Mouse (Mus musculus): ENCODE measurements around the gene Patl1. TPM values are rescaled to one million over a fixed set of nuclear protein-coding genes. Genes with fewer than 3 reads are reported as not detected.

Patl1 gene
- polyA plus RNA-seq, 1 experiment from 2014 or later: 39.7 TPM

- ChIA-PET POLR2A (no interaction called here), CTCF (interaction anchor here (1.4 to 2.1 kb wide), 2 partner anchors 9 to 69 kb away, joined by 3 to 8 read pairs; no protein-coding TSS in a partner anchor)
- TF ChIP-seq CTCF (IDR thresholded peaks at IDR 0.05): no peak
- ATAC-seq: no peak
- no peak for DNase-seq (ENCODE audit: low read depth, low spot score)
- in situ Hi-C loops (cut with MboI; ENCODE audit: low pct_unique_long_range_greater_than_20kb): no loop called here
- H3K27me3 ChIP-seq: no peaks in the 10 kb centered on the region
Observed at GRCm38 (mm10) chr19:11987841-11988240, 75.6 kb downstream of the Patl1 start.

GRCm38 (mm10) chr19:11989334-11989733 is 77.1 kb downstream of the Patl1 start:
- DNase-seq (ENCODE audit: low read depth, low spot score): no peak
- ChIA-PET CTCF (interaction anchor here (1.0 to 1.6 kb wide), 2 partner anchors 9 to 19 kb away, joined by 3 to 7 read pairs; no protein-coding TSS in a partner anchor), POLR2A (interaction anchor here (0.7 kb wide), 2 partner anchors 21 to 802 kb away, joined by 5 to 6 read pairs; no protein-coding TSS in a partner anchor)
- no peak for ATAC-seq
- in situ Hi-C loops (cut with MboI; ENCODE audit: low pct_unique_long_range_greater_than_20kb): no loop called here
- TF ChIP-seq CTCF (IDR thresholded peaks at IDR 0.05): no peak
- H3K27me3 ChIP-seq: no peaks in the 10 kb centered on the region

- ATAC-seq: no peak
- ChIA-PET POLR2A (no interaction called here), CTCF (interaction anchor here (1.6 kb wide), 1 partner anchor 10 kb away, joined by 9 read pairs; no protein-coding TSS in a partner anchor)
- no peaks in the 10 kb centered on the region for H3K27me3 ChIP-seq
- in situ Hi-C loops (cut with MboI; ENCODE audit: low pct_unique_long_range_greater_than_20kb): no loop called here
- no peak for TF ChIP-seq CTCF (IDR thresholded peaks at IDR 0.05)
- DNase-seq (ENCODE audit: low read depth, low spot score): no peak
Observed at GRCm38 (mm10) chr19:11992034-11992433, 79.8 kb downstream of the Patl1 start.

DNA sequence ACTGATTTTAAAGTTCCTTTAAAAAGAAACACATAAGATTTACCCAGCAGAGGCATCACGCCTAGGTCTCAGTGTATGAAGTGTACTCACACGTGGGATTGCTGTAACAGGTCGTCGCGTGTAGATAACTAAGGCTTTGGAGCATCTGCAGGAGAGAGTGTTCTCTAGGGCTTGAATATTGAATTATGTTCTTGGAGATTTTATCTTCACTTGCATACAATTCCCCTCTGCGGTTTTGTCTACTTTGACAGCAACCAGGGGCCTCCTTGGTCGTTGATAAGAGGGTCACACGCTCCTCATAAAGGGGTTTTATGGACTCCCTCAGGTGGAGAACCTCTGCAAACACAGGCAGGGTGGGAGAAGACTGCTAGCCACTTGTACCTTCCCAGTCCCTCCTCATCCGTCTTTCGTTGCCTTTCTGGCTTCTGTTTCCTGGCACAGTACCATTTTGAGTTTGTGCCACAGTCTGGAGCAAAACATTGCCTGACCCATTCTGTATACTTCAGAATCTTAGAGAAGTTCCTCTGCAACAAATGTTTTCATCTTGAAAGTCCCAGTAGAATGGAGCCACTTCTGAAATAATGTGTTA is 80.3 kb downstream of the Patl1 start:
- H3K27me3 ChIP-seq: no peaks in the 10 kb centered on the region
- ChIA-PET POLR2A (no interaction called here), CTCF (interaction anchor here (1.2 to 2.0 kb wide), 5 partner anchors 9 to 23 kb away, joined by 3 to 9 read pairs (median 4); no protein-coding TSS in a partner anchor)
- no peak for DNase-seq (ENCODE audit: low read depth, low spot score)
- TF ChIP-seq CTCF (IDR thresholded peaks at IDR 0.05): no peak
- ATAC-seq: no peak
- in situ Hi-C loops (cut with MboI; ENCODE audit: low pct_unique_long_range_greater_than_20kb): no loop called here

Other genes starting within 250 kb of the Patl1 start
- gene Oosp1, start 221.2 kb upstream of the Patl1 start, polyA plus RNA-seq (2021): not detected
- gene Oosp3, start 215.3 kb upstream of the Patl1 start, polyA plus RNA-seq (2021): not detected
- 0.05 TPM for gene Gif, start 164.8 kb upstream of the Patl1 start, polyA plus RNA-seq (2021)
- 76.0 TPM for gene Mrpl16, start 142.0 kb upstream of the Patl1 start, polyA plus RNA-seq (2021)
- 45.4 TPM for gene Stx3, start 93.0 kb upstream of the Patl1 start, polyA plus RNA-seq (2021)
- 1.1 TPM for gene Olfr1417, start 73.2 kb upstream of the Patl1 start, polyA plus RNA-seq (2021)
- 0.33 TPM for gene Olfr1418, start 51.3 kb upstream of the Patl1 start, polyA plus RNA-seq (2021)
- gene Olfr1419, start 37.3 kb upstream of the Patl1 start, polyA plus RNA-seq (2021): not detected
- gene Olfr1420, start 25.8 kb upstream of the Patl1 start, polyA plus RNA-seq (2021): 0.12 TPM
- 104 TPM for gene Osbp, start 53.5 kb downstream of the Patl1 start, polyA plus RNA-seq (2021)
- gene Olfr1423, start 128.9 kb downstream of the Patl1 start, polyA plus RNA-seq (2021): not detected
- gene Olfr1424, start 150.3 kb downstream of the Patl1 start, polyA plus RNA-seq (2021): not detected
- gene Olfr1425, start 165.3 kb downstream of the Patl1 start, polyA plus RNA-seq (2021): not detected
- not detected for gene Olfr1426, start 179.6 kb downstream of the Patl1 start, polyA plus RNA-seq (2021)
- not detected for gene Olfr1427, start 190.9 kb downstream of the Patl1 start, polyA plus RNA-seq (2021)
- gene Olfr1428, start 203.5 kb downstream of the Patl1 start, polyA plus RNA-seq (2021): not detected
- gene Olfr76, start 210.8 kb downstream of the Patl1 start, polyA plus RNA-seq (2021): not detected